Mouse (Mus musculus): Measurements from ENCODE around the gene AI413582. TPM values are rescaled to one million over a fixed set of nuclear protein-coding genes. Genes with fewer than 3 reads are reported as not detected.

AI413582 gene
- total and polyA plus RNA-seq, 2 experiments from 2014 or later = 11.1 to 18.5 TPM

DNA sequence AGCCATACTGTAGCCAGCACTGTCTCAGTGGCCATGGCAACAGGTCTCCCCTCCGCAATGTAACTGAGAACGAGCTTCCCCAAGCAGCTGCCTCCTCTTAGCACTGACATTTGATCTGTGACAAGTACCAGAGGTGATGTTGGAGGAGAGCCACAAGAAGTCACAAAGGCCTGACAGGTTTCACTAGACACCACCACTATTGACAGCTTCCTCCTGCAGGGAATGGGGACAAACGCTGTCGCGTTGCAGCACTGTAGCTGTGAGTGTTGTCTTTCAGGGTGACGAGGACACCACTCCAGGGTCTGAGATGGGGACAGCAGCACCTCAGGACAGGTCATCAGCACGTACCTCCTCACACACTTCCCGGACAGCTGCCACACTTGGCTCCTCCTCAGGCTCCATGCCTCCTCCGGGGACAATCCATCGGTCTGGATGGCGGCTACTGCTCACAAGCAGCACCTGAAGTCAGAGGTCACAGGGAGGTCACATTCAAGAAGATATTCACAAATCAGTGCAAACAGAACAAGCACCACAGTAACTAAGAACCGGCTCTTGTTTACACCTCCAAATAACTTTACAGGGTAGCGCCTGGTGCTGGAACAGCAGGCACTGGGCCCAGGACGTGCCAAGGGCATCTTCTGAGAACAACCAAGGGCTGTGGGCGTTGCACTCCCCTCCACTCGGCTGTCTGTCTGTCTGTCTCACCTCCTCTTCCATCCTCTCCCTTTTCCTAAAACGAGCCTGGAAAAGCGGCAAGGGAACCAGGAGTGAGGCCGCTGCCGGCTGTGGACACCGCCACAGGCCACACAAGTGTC is 31.0 kb upstream of the AI413582 start:
- Histone ChIP-seq H3K4me1 (ENCODE audit: control insufficient read depth, insufficient read depth) (peaks cover 54% of the 10 kb centered on the region), H3K4me2 (ENCODE audit: low read depth, low read length) (peak overlapping the region; percentile 31; the same call in 1 of the 2 replicates), H3K36me3 (replicated peaks; ENCODE audit: control insufficient read depth, insufficient read depth, low read length) (peaks cover 22% of the 10 kb centered on the region), H3K9me3 (replicated peaks; ENCODE audit: control insufficient read depth, low read length) (no peaks in the 10 kb centered on the region), H3K9ac (replicated peaks; ENCODE audit: low read depth, low read length) (peak overlapping the region; percentile 33), H3K4me3 (ENCODE audit: low read depth, low read length) (no peak overlapping the region), H3K27me3 (ENCODE audit: control insufficient read depth, insufficient read depth, low read length) (no peaks in the 10 kb centered on the region), H3K27ac (ENCODE audit: low read depth) (peak overlapping the region; percentile 91)
- TF ChIP-seq CTCF (IDR thresholded peaks at IDR 0.05; ENCODE audit: low read depth) = no peak
- TF ChIP-seq EP300 (IDR thresholded peaks at IDR 0.05; ENCODE audit: low read depth) = peak; percentile 69
- DNase-seq (ENCODE audit: low spot score) (peak; percentile 87), ATAC-seq (ENCODE audit: insufficient read depth, low read depth) (peak; percentile 79)
- 36% methylated on average over 21 of the region's 21 CpGs for WGBS

DNA sequence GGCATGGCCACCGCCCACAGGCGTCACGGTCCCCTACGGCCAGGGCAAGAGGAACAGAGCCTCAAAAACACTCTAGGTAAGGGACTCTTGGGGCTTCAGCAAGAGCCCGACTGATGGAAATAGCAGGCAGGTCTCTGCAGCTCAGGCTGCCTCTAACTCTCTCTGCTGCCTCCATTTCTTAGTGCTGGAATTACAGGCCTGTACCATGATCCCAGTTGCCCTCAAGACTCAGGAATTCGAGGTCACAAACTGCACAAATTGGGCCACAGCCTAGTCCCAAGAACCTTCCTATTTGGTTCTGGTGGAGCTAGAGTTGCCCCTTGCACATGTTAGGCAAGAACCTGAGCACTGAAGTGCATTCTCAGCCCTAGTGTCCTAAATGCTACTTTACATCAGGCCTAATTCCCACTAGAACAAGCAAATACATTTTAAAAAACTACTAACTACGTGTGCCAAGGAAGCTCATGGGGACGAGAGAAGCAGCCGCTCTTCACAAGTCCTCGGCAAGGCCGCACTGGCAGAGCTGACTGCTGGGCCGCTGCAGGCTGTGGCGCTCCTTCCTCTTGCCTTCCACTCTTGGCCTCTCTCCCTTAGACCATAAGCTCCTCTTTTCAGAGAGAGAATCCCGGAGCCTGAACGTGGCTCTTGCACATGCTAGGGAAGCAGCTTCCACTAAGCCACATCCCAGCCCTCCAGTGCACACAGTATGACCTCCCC is 30.3 kb upstream of the AI413582 start:
- TF ChIP-seq CTCF (IDR thresholded peaks at IDR 0.05; ENCODE audit: low read depth) (no peak), EP300 (IDR thresholded peaks at IDR 0.05; ENCODE audit: low read depth) (no peak)
- Histone ChIP-seq H3K4me1 (ENCODE audit: control insufficient read depth, insufficient read depth) (peaks cover 53% of the 10 kb centered on the region), H3K27me3 (ENCODE audit: control insufficient read depth, insufficient read depth, low read length) (no peaks in the 10 kb centered on the region), H3K4me2 (ENCODE audit: low read depth, low read length) (peak overlapping the region; percentile 31), H3K9me3 (replicated peaks; ENCODE audit: control insufficient read depth, low read length) (no peaks in the 10 kb centered on the region), H3K4me3 (ENCODE audit: low read depth, low read length) (no peak overlapping the region), H3K27ac (ENCODE audit: low read depth) (peak overlapping the region; percentile 91), H3K36me3 (replicated peaks; ENCODE audit: control insufficient read depth, insufficient read depth, low read length) (peaks cover 22% of the 10 kb centered on the region), H3K9ac (replicated peaks; ENCODE audit: low read depth, low read length) (peak overlapping the region; percentile 30; the same call in 1 of the 2 replicates)
- 39% methylated on average over 15 of the region's 15 CpGs for WGBS
- DNase-seq (ENCODE audit: low spot score) (no peak), ATAC-seq (ENCODE audit: insufficient read depth, low read depth) (peak; percentile 32; the same call in 1 of the 2 replicates)

- H3K9me3 ChIP-seq (replicated peaks; ENCODE audit: control insufficient read depth, low read length) = no peaks in the 10 kb centered on the region
Measured at GRCm38 (mm10) chr17:27592565-27592910, 27.0 kb upstream of the AI413582 start.

DNA sequence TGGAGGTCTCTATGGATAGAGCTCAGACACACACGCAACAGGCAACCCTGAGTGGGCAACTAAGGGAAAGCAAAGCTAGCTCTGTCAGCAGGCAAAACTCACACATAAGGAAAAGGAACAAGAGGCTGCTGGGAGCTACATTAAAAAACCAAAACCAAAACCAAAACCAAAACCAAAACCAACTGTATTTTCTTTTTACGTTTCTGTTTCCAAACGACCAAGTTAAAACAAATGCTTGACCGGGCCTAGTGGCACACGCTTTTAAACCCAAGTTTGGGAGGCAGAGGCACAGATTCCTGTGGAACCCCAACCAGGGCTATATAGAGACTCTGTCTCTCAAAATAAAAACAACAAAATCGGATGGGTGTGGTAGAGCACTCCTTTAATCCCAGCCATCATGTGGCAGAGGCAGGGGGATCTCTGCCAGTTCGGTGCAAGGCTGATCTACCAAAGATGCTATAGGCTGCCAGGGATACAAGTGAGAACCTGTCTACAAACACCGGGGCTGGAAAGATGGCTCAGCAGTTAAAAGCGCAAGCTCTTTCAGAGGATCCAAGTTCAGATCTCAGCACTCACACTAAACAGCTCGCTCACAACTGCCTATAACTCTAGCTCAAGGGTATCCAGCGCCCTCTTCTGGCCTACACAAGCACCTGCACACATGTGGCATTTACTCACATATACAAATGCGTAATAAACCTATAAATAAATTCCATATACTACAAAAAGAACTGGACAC is 26.4 kb upstream of the AI413582 start:
- no peaks in the 10 kb centered on the region for H3K9me3 ChIP-seq (replicated peaks; ENCODE audit: control insufficient read depth, low read length)
- WGBS = 87% methylated on average over 12 of the region's 12 CpGs
- no peak for ATAC-seq (ENCODE audit: insufficient read depth, low read depth)
- no peaks in the 10 kb centered on the region for H3K27me3 ChIP-seq (ENCODE audit: control insufficient read depth, insufficient read depth, low read length)
- no peak overlapping the region for H3K4me2 ChIP-seq (ENCODE audit: low read depth, low read length)
- H3K4me3 ChIP-seq (ENCODE audit: low read depth, low read length) = no peak overlapping the region
- no peak for DNase-seq (ENCODE audit: low spot score)
- no peak overlapping the region for H3K9ac ChIP-seq (replicated peaks; ENCODE audit: low read depth, low read length)
- H3K4me1 ChIP-seq (ENCODE audit: control insufficient read depth, insufficient read depth) = peaks cover 55% of the 10 kb centered on the region
- TF ChIP-seq CTCF (IDR thresholded peaks at IDR 0.05; ENCODE audit: low read depth) = peak; percentile 24; the same call in 1 of the 2 replicates
- TF ChIP-seq EP300 (IDR thresholded peaks at IDR 0.05; ENCODE audit: low read depth) = no peak
- peak overlapping the region; percentile 60; the same call in 1 of the 2 replicates for H3K27ac ChIP-seq (ENCODE audit: low read depth)
- H3K36me3 ChIP-seq (replicated peaks; ENCODE audit: control insufficient read depth, insufficient read depth, low read length) = peaks cover 22% of the 10 kb centered on the region

More at GRCm38 (mm10) chr17:27592565-27592910, 27.0 kb upstream of the AI413582 start:
- TF ChIP-seq CTCF (IDR thresholded peaks at IDR 0.05; ENCODE audit: low read depth) (no peak), EP300 (IDR thresholded peaks at IDR 0.05; ENCODE audit: low read depth) (no peak)
- no peak overlapping the region for H3K4me2 ChIP-seq (ENCODE audit: low read depth, low read length)
- DNase-seq (ENCODE audit: low spot score) = no peak
- WGBS = 87% methylated on average over 7 of the region's 7 CpGs
- H3K36me3 ChIP-seq (replicated peaks; ENCODE audit: control insufficient read depth, insufficient read depth, low read length) = peaks cover 22% of the 10 kb centered on the region
- no peak overlapping the region for H3K27ac ChIP-seq (ENCODE audit: low read depth)
- ATAC-seq (ENCODE audit: insufficient read depth, low read depth) = no peak
- no peak overlapping the region for H3K9ac ChIP-seq (replicated peaks; ENCODE audit: low read depth, low read length)
- H3K4me3 ChIP-seq (ENCODE audit: low read depth, low read length) = no peak overlapping the region
- H3K27me3 ChIP-seq (ENCODE audit: control insufficient read depth, insufficient read depth, low read length) = no peaks in the 10 kb centered on the region
- H3K4me1 ChIP-seq (ENCODE audit: control insufficient read depth, insufficient read depth) = peaks cover 54% of the 10 kb centered on the region

DNA sequence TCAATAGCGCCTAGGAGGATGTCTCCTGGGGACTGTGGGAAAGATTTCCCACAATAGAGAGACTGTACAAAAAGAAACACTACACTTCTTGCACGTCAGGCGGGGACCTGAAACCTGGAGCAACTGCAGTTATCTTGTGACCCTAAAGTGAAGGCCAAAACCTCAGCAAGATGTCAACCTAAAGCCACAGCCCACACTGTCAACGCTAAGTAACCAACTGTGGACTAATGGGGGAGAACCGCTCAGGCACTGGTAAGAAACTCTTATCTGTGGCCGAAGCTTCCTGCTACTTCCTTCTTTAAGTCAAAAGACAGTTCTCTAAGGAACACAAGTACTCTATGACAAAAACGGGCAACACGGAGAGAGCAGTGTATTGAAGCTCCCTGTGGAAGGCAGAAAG is 22.7 kb upstream of the AI413582 start:
- Histone ChIP-seq H3K4me2 (ENCODE audit: low read depth, low read length) (no peak overlapping the region), H3K4me1 (ENCODE audit: control insufficient read depth, insufficient read depth) (peaks cover 37% of the 10 kb centered on the region)

More for the DNA sequence above, 22.7 kb upstream of the AI413582 start:
- WGBS = 41% methylated on average over 8 of the region's 8 CpGs
- Histone ChIP-seq H3K4me3 (ENCODE audit: low read depth, low read length) (no peak overlapping the region), H3K9me3 (replicated peaks; ENCODE audit: control insufficient read depth, low read length) (no peaks in the 10 kb centered on the region), H3K9ac (replicated peaks; ENCODE audit: low read depth, low read length) (no peak overlapping the region), H3K27me3 (ENCODE audit: control insufficient read depth, insufficient read depth, low read length) (no peaks in the 10 kb centered on the region), H3K36me3 (replicated peaks; ENCODE audit: control insufficient read depth, insufficient read depth, low read length) (peaks cover 22% of the 10 kb centered on the region), H3K27ac (ENCODE audit: low read depth) (peak overlapping the region; percentile 95)
- DNase-seq (ENCODE audit: low spot score) (no peak), ATAC-seq (ENCODE audit: insufficient read depth, low read depth) (no peak)
- no peak for TF ChIP-seq EP300 (IDR thresholded peaks at IDR 0.05; ENCODE audit: low read depth)
- TF ChIP-seq CTCF (IDR thresholded peaks at IDR 0.05; ENCODE audit: low read depth) = no peak

All from heart, postnatal 0 days (tissue).